Mouse (Mus musculus): ENCODE measurements around the gene Hoxd10. TPM values are rescaled to one million over a fixed set of nuclear protein-coding genes. Genes with fewer than 3 reads are reported as not detected.

Gene Hoxd10
- polyA plus RNA-seq (2012; fragmentation: generic; extraction: Trizol), result not detected

DNA sequence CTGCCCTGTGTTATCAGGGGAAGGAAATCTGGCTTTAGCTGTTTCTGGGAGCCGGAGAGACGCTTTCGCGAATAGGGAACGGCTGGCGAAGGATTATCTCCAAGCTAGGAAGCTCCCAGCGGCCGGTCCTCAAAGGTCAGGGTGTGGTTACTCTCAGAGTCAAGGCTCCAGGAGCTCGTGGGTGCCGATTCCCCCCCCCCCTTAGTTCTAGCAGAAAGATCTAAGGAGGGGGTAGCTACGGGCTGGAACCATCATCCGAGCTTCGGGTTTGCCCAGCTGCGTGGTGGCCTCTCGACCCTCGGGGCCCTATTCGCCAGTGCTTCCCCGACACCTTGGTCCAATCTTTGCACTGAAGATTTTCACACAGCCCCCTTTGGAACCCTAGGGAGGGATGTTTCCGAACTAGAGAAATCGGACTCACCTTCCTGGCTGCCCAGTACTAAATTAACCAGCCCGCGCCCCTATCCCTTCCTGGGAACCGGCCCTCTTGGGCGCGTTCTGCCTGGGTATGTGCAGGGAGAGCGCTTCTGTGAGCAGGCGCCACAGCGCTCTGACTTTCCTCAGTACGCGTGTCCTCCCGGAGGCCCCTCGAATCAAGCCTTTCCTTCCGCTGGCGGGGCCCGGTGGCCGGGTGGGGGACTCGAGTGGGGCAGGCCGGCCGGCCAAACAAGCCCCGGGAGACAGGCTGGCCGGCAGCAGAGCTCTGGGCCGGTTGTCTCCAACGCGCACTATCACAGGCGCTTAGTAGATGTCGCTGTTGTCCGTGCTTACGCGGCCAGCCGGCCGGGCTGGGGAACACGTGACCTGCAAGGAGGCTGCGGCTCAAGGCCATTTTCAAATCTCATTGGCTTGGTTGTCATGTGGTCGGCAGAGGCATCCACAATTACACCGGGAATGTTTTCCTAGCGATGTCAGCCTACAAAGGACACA is at the start of gene Hoxd10:
Gene Hoxd10 (plus strand): TSS at position 903 of the 930 bp plus-strand sequence.

GRCm38 (mm10) chr2:74659507-74660005 is 32.2 kb upstream of the Hoxd10 start, which contains the start of gene Evx2:
Gene Evx2 (minus strand): TSS chr2:74659557.

GRCm38 (mm10) chr2:74667842-74668357 is 23.8 kb upstream of the Hoxd10 start, which contains the start of gene Hoxd13:
Gene Hoxd13 (plus strand): TSS chr2:74668310.

GRCm38 (mm10) chr2:74674881-74675665 is 16.7 kb upstream of the Hoxd10 start, which contains the start of gene Hoxd12:
Gene Hoxd12 (plus strand): TSS chr2:74675013.

DNA sequence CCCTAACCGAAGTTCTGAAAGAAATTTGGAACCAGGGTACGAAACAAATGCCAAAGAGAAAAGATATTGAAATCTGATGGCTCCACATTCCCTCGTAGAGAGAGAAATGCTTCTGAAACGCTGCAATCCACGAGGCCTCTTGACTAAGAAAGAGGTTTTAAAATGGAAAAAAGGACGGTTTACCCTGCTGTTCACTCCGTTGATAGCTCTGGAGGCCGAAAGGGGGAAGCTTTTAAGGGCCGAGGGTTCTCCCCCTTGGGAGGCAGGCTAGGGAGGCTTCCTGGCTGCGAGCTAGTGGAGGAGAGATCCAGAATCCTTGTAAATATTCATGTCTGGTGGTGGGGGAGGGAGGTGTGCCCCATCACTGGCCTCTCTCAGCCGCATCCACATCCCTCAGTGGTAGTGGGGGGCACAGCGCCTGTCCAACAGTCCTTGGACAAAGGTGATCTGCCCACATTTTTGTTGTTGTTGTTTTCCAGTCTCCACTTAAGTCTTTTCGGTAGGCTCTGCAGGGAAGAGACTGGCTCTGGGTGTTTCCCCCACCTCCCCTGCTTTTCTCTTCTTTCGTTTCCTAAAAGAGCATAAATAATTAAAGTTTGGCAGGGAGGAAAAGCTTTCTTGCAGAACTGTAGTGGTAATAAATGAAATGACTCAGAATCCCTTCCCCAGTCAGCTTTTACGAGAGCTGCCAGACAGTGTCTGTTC is 12.7 kb upstream of the Hoxd10 start, which contains the start of gene Hoxd11:
Gene Hoxd11 (plus strand): TSS at position 667 of the 705 bp plus-strand sequence.

GRCm38 (mm10) chr2:74697567-74698121 is 5.9 kb downstream of the Hoxd10 start, which contains the start of gene Hoxd9:
Gene Hoxd9 (plus strand): TSS chr2:74697727.

GRCm38 (mm10) chr2:74704393-74704998 is 12.8 kb downstream of the Hoxd10 start, which contains the start of gene Hoxd8:
Gene Hoxd8 (plus strand): TSS chr2:74704615.

GRCm38 (mm10) chr2:74711721-74712621 is 20.2 kb downstream of the Hoxd10 start, which contains the start of the genes Hoxd3 and Hoxd4:
Gene Hoxd3 (plus strand): TSS chr2:74711927.
Gene Hoxd4 (plus strand): TSS chr2:74711929.

GRCm38 (mm10) chr2:74726551-74726950 is 34.8 kb downstream of the Hoxd10 start, which contains the start of gene Gm28230:
Gene Gm28230 (plus strand): TSS chr2:74726728.

Other genes starting within 250 kb of the Hoxd10 start
- 1 to 10 TPM in 1 of 2 experiments, under 1 TPM in 1; 0.34 to 2.5 TPM for gene Lnpk, start 112.5 kb upstream of the Hoxd10 start, polyA plus RNA-seq (2012; fragmentation: generic; extraction: Trizol)
- not detected for gene Evx2, start 32.4 kb upstream of the Hoxd10 start, polyA plus RNA-seq (2012; fragmentation: generic; extraction: Trizol)
- gene Hoxd13, start 23.6 kb upstream of the Hoxd10 start, polyA plus RNA-seq (2012; fragmentation: generic; extraction: Trizol), result not detected
- gene Hoxd12, start 16.9 kb upstream of the Hoxd10 start, polyA plus RNA-seq (2012; fragmentation: generic; extraction: Trizol), result not detected
- not detected for gene Hoxd11, start 12.4 kb upstream of the Hoxd10 start, polyA plus RNA-seq (2012; fragmentation: generic; extraction: Trizol)
- gene Hoxd9, start 5.8 kb downstream of the Hoxd10 start, polyA plus RNA-seq (2012; fragmentation: generic; extraction: Trizol), result not detected
- not detected for gene Hoxd8, start 12.7 kb downstream of the Hoxd10 start, polyA plus RNA-seq (2012; fragmentation: generic; extraction: Trizol)
- gene Hoxd3, start 20.0 kb downstream of the Hoxd10 start, polyA plus RNA-seq (2012; fragmentation: generic; extraction: Trizol), result not detected
- not detected for gene Hoxd4, start 20.0 kb downstream of the Hoxd10 start, polyA plus RNA-seq (2012; fragmentation: generic; extraction: Trizol)
- not detected for gene Gm28230, start 34.8 kb downstream of the Hoxd10 start, polyA plus RNA-seq (2012; fragmentation: generic; extraction: Trizol)
- not detected for gene Hoxd1, start 71.1 kb downstream of the Hoxd10 start, polyA plus RNA-seq (2012; fragmentation: generic; extraction: Trizol)
- 10 to 100 TPM in 1 of 2 experiments, 1 to 10 TPM in 1; 1.9 to 26.6 TPM for gene Mtx2, start 133.9 kb downstream of the Hoxd10 start, polyA plus RNA-seq (2012; fragmentation: generic; extraction: Trizol)